In the genomic region with DNA sequence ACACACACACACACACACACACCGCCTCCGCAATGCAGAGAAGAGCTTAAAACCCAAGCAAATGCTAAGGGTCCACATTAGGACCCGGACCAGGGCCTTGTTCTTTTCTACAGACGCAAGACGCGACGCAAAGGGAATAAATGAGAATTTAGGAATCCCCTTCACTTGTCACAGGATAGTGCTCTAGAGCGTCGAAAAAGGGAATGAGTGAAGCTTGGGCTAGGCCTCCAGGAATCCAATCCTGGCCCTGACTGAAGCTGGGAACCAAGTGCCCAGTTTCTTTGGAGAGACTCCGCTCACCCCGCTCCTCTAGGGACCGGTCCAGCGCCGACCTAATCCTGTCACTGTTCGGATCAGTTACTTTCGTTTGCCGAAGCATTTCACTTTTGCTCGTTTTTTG, we compare ENCODE assay signal across 9 mouse cellular contexts.
A peak's percentile ranks its signal among the peaks of the same experiment; 100 is the strongest.
DNase-seq lines count a peak whose midpoint lies in the region; ATAC-seq and TF ChIP-seq lines count a peak whose summit lies in the region.
"Had no signal": no experiment of that assay in that cellular context is flagged by ENCODE, and none has a peak within 500 bp of the region (broad histone marks: within the 10 kb centered on the region; RNA-seq: fewer than 3 reads in every experiment).

No protein-coding gene starts in this region.

- TF ChIP-seq POLR2A in olfactory bulb, adult 2 months (IDR thresholded peaks at IDR 0.05; ENCODE audit: insufficient read depth, low read depth, low read length) = no peak

- no peaks in the 10 kb centered on the region for H3K9me3 ChIP-seq in lung, embryonic 14.5 days (ENCODE audit: low read depth, low read length)
- no peaks in the 10 kb centered on the region for H3K9me3 ChIP-seq in hindbrain, postnatal 0 days (ENCODE audit: low read length)

- peak; percentile 15 to 27 for DNase-seq in cerebellum, postnatal 25 days
- no peak for DNase-seq in cerebellum, adult 11-12 months
- DNase-seq in lung, embryonic 14.5 days = peak; percentile 2
- DNase-seq in lung, adult 18-20 months = no peak
- no peak for DNase-seq in hindbrain, postnatal 0 days (ENCODE audit: low spot score)
- no peak for DNase-seq in urinary bladder, adult 18-20 months (ENCODE audit: low spot score in 2 of 2)
- no peak for DNase-seq in layer of hippocampus, adult 9-11 months
- DNase-seq: kidney, adult 9 months had no signal

- 20% methylated on average over 18 of the region's 18 CpGs for WGBS in lung, embryonic 14.5 days
- 35% methylated on average over 18 of the region's 18 CpGs for WGBS in hindbrain, postnatal 0 days
- WGBS in olfactory bulb, adult 2 months = 27% methylated on average over 18 of the region's 18 CpGs

- no peaks in the 10 kb centered on the region for H3K4me1 ChIP-seq in lung, embryonic 14.5 days (ENCODE audit: insufficient read depth)
- H3K4me1 ChIP-seq in hindbrain, postnatal 0 days (ENCODE audit: insufficient read depth, low read length) = no peaks in the 10 kb centered on the region
- no peaks in the 10 kb centered on the region for H3K4me1 ChIP-seq in olfactory bulb, adult 2 months (ENCODE audit: control insufficient read depth, insufficient read depth, low read length)

- H3K4me2 ChIP-seq in lung, embryonic 14.5 days = peak overlapping the region; percentile 30; the same call in 1 of the 2 replicates
- peak overlapping the region; percentile 37 for H3K4me2 ChIP-seq in hindbrain, postnatal 0 days (ENCODE audit: low read depth, low read length)

- H3K27me3 ChIP-seq in lung, embryonic 14.5 days (ENCODE audit: insufficient read depth, low read length) = peaks cover 64% of the 10 kb centered on the region
- no peaks in the 10 kb centered on the region for H3K27me3 ChIP-seq in hindbrain, postnatal 0 days (ENCODE audit: insufficient read depth, low read length)

- H3K27ac ChIP-seq in lung, embryonic 14.5 days (ENCODE audit: low read depth) = no peak overlapping the region
- peak overlapping the region; percentile 56; the same call in 1 of the 2 replicates for H3K27ac ChIP-seq in hindbrain, postnatal 0 days
- H3K27ac ChIP-seq in olfactory bulb, adult 2 months (ENCODE audit: insufficient read depth, low read depth, low read length) = no peak overlapping the region

- no peak for ATAC-seq in lung, embryonic 14.5 days (ENCODE audit: insufficient read depth)
- ATAC-seq in hindbrain, postnatal 0 days = no peak

- 0 out of 2 replicates have a peak overlapping the region, but pooled peaks have one; percentile 10 for H3K4me3 ChIP-seq in lung, embryonic 14.5 days (ENCODE audit: low read depth, low read length)
- no peak overlapping the region for H3K4me3 ChIP-seq in hindbrain, postnatal 0 days (ENCODE audit: low read length)
- peak overlapping the region; percentile 7 for H3K4me3 ChIP-seq in olfactory bulb, adult 2 months (ENCODE audit: insufficient read depth, low read depth, low read length)

- H3K36me3 ChIP-seq in lung, embryonic 14.5 days (ENCODE audit: insufficient read depth) = no peaks in the 10 kb centered on the region
- H3K36me3 ChIP-seq in hindbrain, postnatal 0 days (ENCODE audit: insufficient read depth, low read length) = no peaks in the 10 kb centered on the region

- TF ChIP-seq CTCF in lung, embryonic 14.5 days (IDR thresholded peaks at IDR 0.05; ENCODE audit: low read depth) = no peak
- TF ChIP-seq CTCF in hindbrain, postnatal 0 days (IDR thresholded peaks at IDR 0.05; ENCODE audit: low read depth) = no peak
- TF ChIP-seq CTCF in olfactory bulb, adult 2 months (IDR thresholded peaks at IDR 0.05; ENCODE audit: insufficient read depth, low read depth, low read length) = no peak

- H3K9ac ChIP-seq in lung, embryonic 14.5 days = no peak overlapping the region
- no peak overlapping the region for H3K9ac ChIP-seq in hindbrain, postnatal 0 days (replicated peaks; ENCODE audit: low read length)

Comparison
In these comparisons a context has a peak if more than half of its experiments do, and no peak if none do; other contexts are left out.
1. DNase-seq: peak in cerebellum, postnatal 25 days (2 of 2) and lung, embryonic 14.5 days (single experiment); none in cerebellum, adult 11-12 months (single experiment), lung, adult 18-20 months (0 of 2), hindbrain, postnatal 0 days (single experiment), urinary bladder, adult 18-20 months (0 of 2) and layer of hippocampus, adult 9-11 months (single experiment).